Mouse (Mus musculus): ENCODE data around the gene Fxyd2. TPM values are rescaled to one million over a fixed set of nuclear protein-coding genes. Genes with fewer than 3 reads are reported as not detected.

Fxyd2 gene
- polyA plus RNA-seq, 1 experiment from 2014 or later = 2.2 TPM

GRCm38 (mm10) chr9:45395796-45396195, 3.7 kb upstream of the Fxyd2 start:
- Histone ChIP-seq H3K9ac (no peak overlapping the region), H3K27me3 (replicated peaks) (no peaks in the 10 kb centered on the region), H3K4me1 (no peaks in the 10 kb centered on the region), H3K4me2 (replicated peaks) (no peak overlapping the region), H3K4me3 (no peak overlapping the region), H3K27ac (no peak overlapping the region), H3K9me3 (no peaks in the 10 kb centered on the region), H3K36me3 (peaks cover 36% of the 10 kb centered on the region)
- ATAC-seq (ENCODE audit: low FRiP score, low read depth) = no peak
- WGBS = 78% methylated on average over 3 of the region's 3 CpGs

DNA sequence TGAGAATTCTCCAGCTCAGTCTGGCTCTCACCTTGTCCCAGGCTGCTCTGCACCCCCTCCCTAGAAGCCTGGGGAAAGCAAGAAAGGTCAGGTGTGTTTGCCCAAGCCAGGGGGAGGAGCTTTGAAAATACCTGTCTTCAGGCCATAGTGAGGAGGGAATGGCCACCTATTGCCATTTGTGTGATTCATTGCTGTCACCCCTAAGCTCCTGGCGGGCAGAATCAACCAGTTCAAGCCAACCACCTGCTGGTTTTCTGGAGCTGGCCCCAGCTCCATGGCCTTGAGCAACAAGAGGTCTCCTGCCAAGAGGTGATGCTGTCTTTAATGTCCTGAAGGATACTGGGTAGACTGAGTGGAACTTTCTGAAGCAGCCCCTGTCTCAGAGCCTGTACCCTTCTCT, 1.1 kb upstream of the Fxyd2 start:
- H3K27me3 ChIP-seq (replicated peaks) = no peaks in the 10 kb centered on the region
- no peak overlapping the region for H3K27ac ChIP-seq
- H3K9ac ChIP-seq = no peak overlapping the region
- no peak overlapping the region for H3K4me3 ChIP-seq
- H3K4me1 ChIP-seq = no peaks in the 10 kb centered on the region
- no peak overlapping the region for H3K4me2 ChIP-seq (replicated peaks)
- peaks cover 23% of the 10 kb centered on the region for H3K36me3 ChIP-seq
- H3K9me3 ChIP-seq = no peaks in the 10 kb centered on the region
- no peak for ATAC-seq (ENCODE audit: low FRiP score, low read depth)
- WGBS = 54% methylated on average over 1 of the region's 1 CpGs

- Histone ChIP-seq H3K4me2 (replicated peaks) (no peak overlapping the region), H3K4me1 (no peaks in the 10 kb centered on the region), H3K27me3 (replicated peaks) (no peaks in the 10 kb centered on the region), H3K4me3 (no peak overlapping the region), H3K9ac (no peak overlapping the region), H3K27ac (no peak overlapping the region), H3K36me3 (no peaks in the 10 kb centered on the region), H3K9me3 (no peaks in the 10 kb centered on the region)
- ATAC-seq (ENCODE audit: low FRiP score, low read depth) = no peak
- WGBS = 53% methylated on average over 4 of the region's 4 CpGs
Measured at GRCm38 (mm10) chr9:45401851-45402250, 2.4 kb downstream of the Fxyd2 start.

DNA sequence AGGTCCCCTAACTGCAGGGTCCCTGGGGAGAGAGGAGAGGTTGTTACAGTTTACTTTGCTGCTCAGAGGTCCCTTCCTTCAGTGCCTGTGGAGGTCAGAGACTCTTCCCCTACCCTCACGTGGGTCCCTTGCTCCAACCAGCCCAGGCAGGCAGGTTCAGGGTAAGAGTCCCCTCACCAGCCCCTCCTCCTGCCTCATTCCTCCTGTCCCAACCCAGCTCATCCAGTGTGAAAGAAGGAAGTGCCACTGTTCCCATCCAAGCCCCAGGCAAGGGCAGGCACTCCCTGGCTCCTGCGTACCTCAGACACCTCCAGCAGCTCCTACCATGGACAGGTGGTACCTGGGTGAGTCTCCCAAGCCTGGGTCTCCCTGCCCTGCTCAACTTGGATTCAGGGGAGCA, 3.5 kb downstream of the Fxyd2 start:
- no peaks in the 10 kb centered on the region for H3K9me3 ChIP-seq
- no peak overlapping the region for H3K4me3 ChIP-seq
- H3K4me1 ChIP-seq = 0 out of 2 replicates have a peak, but pooled peaks cover under 1% of the 10 kb centered on the region
- H3K4me2 ChIP-seq (replicated peaks) = no peak overlapping the region
- H3K36me3 ChIP-seq = no peaks in the 10 kb centered on the region
- ATAC-seq (ENCODE audit: low FRiP score, low read depth) = no peak
- no peaks in the 10 kb centered on the region for H3K27me3 ChIP-seq (replicated peaks)
- no peak overlapping the region for H3K27ac ChIP-seq
- 53% methylated on average over 2 of the region's 2 CpGs for WGBS
- H3K9ac ChIP-seq = no peak overlapping the region

- ATAC-seq (ENCODE audit: low FRiP score, low read depth) = no peak
- WGBS = 82% methylated on average over 5 of the region's 5 CpGs
Measured at GRCm38 (mm10) chr9:45405694-45406093, 6.2 kb downstream of the Fxyd2 start.

DNA sequence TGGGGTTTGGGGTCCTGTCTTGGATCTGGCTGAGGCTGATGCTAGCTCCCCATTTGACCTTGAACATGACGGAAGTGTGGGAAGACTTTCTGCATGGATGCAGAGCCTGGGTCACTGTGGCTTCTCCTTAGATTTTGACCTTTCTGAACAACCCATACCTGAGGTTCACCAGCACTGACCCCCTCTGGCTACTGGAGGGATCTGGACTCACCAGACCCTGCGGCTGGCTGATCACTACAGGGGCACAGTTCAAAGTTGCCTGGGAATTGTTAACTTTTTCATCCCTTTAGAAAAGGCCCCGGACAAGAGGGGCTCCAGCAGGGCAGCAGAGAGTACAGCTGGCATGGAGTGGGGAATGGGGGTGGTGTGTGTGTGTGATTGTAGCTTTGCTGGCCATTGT, 7.3 kb downstream of the Fxyd2 start:
- Histone ChIP-seq H3K27me3 (replicated peaks) (no peaks in the 10 kb centered on the region), H3K4me2 (replicated peaks) (no peak overlapping the region), H3K4me3 (no peak overlapping the region), H3K36me3 (no peaks in the 10 kb centered on the region), H3K9ac (no peak overlapping the region), H3K4me1 (0 out of 2 replicates have a peak, but pooled peaks cover 3% of the 10 kb centered on the region), H3K9me3 (no peaks in the 10 kb centered on the region), H3K27ac (no peak overlapping the region)
- ATAC-seq (ENCODE audit: low FRiP score, low read depth) = no peak
- WGBS = 86% methylated on average over 3 of the region's 3 CpGs

More at GRCm38 (mm10) chr9:45405694-45406093, 6.2 kb downstream of the Fxyd2 start:
- Histone ChIP-seq H3K4me1 (0 out of 2 replicates have a peak, but pooled peaks cover 3% of the 10 kb centered on the region), H3K9ac (no peak overlapping the region), H3K4me3 (no peak overlapping the region), H3K27ac (no peak overlapping the region), H3K36me3 (no peaks in the 10 kb centered on the region), H3K27me3 (replicated peaks) (no peaks in the 10 kb centered on the region), H3K9me3 (no peaks in the 10 kb centered on the region), H3K4me2 (replicated peaks) (no peak overlapping the region)

GRCm38 (mm10) chr9:45407706-45408675, 8.5 kb downstream of the Fxyd2 start:
- 40% methylated on average over 33 of the region's 33 CpGs for WGBS
- Histone ChIP-seq H3K36me3 (no peaks in the 10 kb centered on the region), H3K4me1 (peaks cover 7% of the 10 kb centered on the region; the same call in 1 of the 2 replicates), H3K4me2 (replicated peaks) (peak overlapping the region; percentile 52), H3K27ac (no peak overlapping the region), H3K9ac (no peak overlapping the region), H3K9me3 (no peaks in the 10 kb centered on the region), H3K4me3 (peak overlapping the region; percentile 18; the same call in 1 of the 2 replicates), H3K27me3 (replicated peaks) (no peaks in the 10 kb centered on the region)
- peak; percentile 63 for ATAC-seq (ENCODE audit: low FRiP score, low read depth)

DNA sequence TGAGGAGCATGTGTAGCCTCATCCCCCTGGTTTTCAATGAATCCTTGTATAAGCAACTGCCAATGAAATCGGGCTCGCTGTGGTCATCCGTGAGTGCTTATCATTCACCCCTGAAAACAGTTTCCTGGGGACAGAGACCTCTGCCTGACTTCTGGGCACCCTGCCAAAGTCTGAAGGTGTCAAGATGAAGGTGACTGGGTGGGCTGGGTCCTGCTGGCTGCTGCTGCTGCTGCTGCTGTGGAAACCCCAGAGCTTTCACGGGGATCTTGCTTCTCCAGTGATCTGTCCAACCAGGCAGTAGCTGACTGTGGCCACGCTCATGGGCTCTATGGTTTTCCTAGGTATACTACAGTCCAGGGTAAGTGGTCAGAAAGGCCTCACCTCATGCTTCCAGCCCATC, 10.7 kb downstream of the Fxyd2 start:
- no peak for ATAC-seq (ENCODE audit: low FRiP score, low read depth)
- Histone ChIP-seq H3K27ac (no peak overlapping the region), H3K4me3 (no peak overlapping the region), H3K9ac (no peak overlapping the region), H3K9me3 (no peaks in the 10 kb centered on the region), H3K4me1 (peaks cover 7% of the 10 kb centered on the region; the same call in 1 of the 2 replicates), H3K36me3 (no peaks in the 10 kb centered on the region), H3K27me3 (replicated peaks) (no peaks in the 10 kb centered on the region), H3K4me2 (replicated peaks) (no peak overlapping the region)
- 82% methylated on average over 5 of the region's 5 CpGs for WGBS

GRCm38 (mm10) chr9:45410614-45411013, 11.1 kb downstream of the Fxyd2 start:
- H3K27me3 ChIP-seq (replicated peaks) = no peaks in the 10 kb centered on the region
- no peak overlapping the region for H3K9ac ChIP-seq
- no peak for ATAC-seq (ENCODE audit: low FRiP score, low read depth)
- WGBS = 79% methylated on average over 2 of the region's 2 CpGs
- no peak overlapping the region for H3K4me2 ChIP-seq (replicated peaks)
- no peaks in the 10 kb centered on the region for H3K36me3 ChIP-seq
- peaks cover 7% of the 10 kb centered on the region; the same call in 1 of the 2 replicates for H3K4me1 ChIP-seq
- no peak overlapping the region for H3K4me3 ChIP-seq
- no peaks in the 10 kb centered on the region for H3K9me3 ChIP-seq
- H3K27ac ChIP-seq = no peak overlapping the region

GRCm38 (mm10) chr9:45411111-45411510, 11.6 kb downstream of the Fxyd2 start:
- Histone ChIP-seq H3K4me2 (replicated peaks) (no peak overlapping the region), H3K9ac (no peak overlapping the region), H3K27ac (no peak overlapping the region), H3K4me1 (peaks cover 7% of the 10 kb centered on the region; the same call in 1 of the 2 replicates), H3K4me3 (no peak overlapping the region), H3K36me3 (no peaks in the 10 kb centered on the region), H3K27me3 (replicated peaks) (no peaks in the 10 kb centered on the region), H3K9me3 (no peaks in the 10 kb centered on the region)
- no peak for ATAC-seq (ENCODE audit: low FRiP score, low read depth)
- 81% methylated on average over 3 of the region's 3 CpGs for WGBS

DNA sequence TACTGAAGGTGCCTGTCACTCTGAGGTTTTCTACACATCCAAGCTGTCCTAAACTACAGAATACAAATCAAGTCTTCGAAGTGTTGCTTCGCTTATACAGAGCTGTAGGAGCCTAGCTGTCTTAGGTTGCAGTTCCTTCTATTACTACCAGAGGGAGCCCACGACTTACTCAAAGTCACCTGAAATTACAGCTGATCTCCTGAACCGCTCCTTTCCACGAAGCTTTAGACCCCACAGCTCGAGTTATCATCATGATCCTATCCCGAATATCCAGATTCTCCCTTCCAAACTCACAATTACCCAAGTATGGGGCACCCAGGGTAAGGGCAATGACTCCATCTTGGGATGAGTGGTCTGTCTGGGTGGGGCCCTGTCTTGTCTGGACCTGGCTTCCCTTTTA, 12.3 kb downstream of the Fxyd2 start:
- Histone ChIP-seq H3K27me3 (replicated peaks) (no peaks in the 10 kb centered on the region), H3K4me2 (replicated peaks) (peak overlapping the region; percentile 43), H3K9me3 (no peaks in the 10 kb centered on the region), H3K4me3 (no peak overlapping the region), H3K36me3 (no peaks in the 10 kb centered on the region), H3K4me1 (peaks cover 7% of the 10 kb centered on the region; the same call in 1 of the 2 replicates), H3K9ac (no peak overlapping the region), H3K27ac (no peak overlapping the region)
- no peak for ATAC-seq (ENCODE audit: low FRiP score, low read depth)
- WGBS = 25% methylated on average over 7 of the region's 7 CpGs

DNA sequence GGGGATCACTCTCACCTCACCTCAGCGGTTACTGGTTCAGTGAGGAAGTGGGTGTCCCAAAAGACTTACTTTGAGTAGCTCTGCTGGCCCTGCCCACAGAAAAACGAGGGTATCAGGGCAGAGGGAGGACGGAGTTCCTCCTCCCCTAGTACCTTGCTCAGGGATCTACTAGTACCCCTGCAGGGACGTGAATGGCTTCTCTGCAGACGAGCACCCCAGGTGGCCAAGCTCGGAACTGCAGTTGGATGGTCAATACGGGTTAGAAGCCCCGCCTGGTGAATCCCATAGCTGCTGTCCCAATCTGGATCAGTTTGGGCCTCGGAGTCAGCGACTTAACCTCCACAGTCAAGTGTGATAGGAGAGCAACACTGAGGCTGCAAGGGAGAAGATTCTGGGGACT, 12.8 kb downstream of the Fxyd2 start:
- H3K4me3 ChIP-seq = no peak overlapping the region
- no peaks in the 10 kb centered on the region for H3K36me3 ChIP-seq
- H3K4me2 ChIP-seq (replicated peaks) = peak overlapping the region; percentile 43
- WGBS = 10% methylated on average over 10 of the region's 10 CpGs
- no peak overlapping the region for H3K27ac ChIP-seq
- peak; percentile 41 for ATAC-seq (ENCODE audit: low FRiP score, low read depth)
- H3K27me3 ChIP-seq (replicated peaks) = no peaks in the 10 kb centered on the region
- no peaks in the 10 kb centered on the region for H3K9me3 ChIP-seq
- no peak overlapping the region for H3K9ac ChIP-seq
- peaks cover 7% of the 10 kb centered on the region; the same call in 1 of the 2 replicates for H3K4me1 ChIP-seq

All from neural tube, embryonic 12.5 days (tissue).